Mouse (Mus musculus) spleen, adult 18-20 months (tissue): ENCODE data around the gene 5830473C10Rik.

ENCODE experiments used
- DNase-seq, 2 experiments: peaks; one replicate each; pipeline ENCODE4 v3.0.0; 2022; ENCODE audit warnings: mixed read lengths in 2 of 2

The 5830473C10Rik gene

GRCm38 (mm10) chr5:90560743-90561142 is at the start of gene 5830473C10Rik:
TSS of gene 5830473C10Rik (plus strand) at chr5:90561107.
- no peak for DNase-seq

- no peak for DNase-seq
Observed at GRCm38 (mm10) chr5:90512288-90512955, 48.5 kb upstream of the 5830473C10Rik start.

- DNase-seq = no peak
Observed at GRCm38 (mm10) chr5:90515561-90515960, 45.3 kb upstream of the 5830473C10Rik start.

- DNase-seq = no peak
Observed at GRCm38 (mm10) chr5:90518356-90519100, 42.4 kb upstream of the 5830473C10Rik start, which contains the start of gene Afm. TSS of gene Afm (plus strand) at chr5:90518932.

DNA sequence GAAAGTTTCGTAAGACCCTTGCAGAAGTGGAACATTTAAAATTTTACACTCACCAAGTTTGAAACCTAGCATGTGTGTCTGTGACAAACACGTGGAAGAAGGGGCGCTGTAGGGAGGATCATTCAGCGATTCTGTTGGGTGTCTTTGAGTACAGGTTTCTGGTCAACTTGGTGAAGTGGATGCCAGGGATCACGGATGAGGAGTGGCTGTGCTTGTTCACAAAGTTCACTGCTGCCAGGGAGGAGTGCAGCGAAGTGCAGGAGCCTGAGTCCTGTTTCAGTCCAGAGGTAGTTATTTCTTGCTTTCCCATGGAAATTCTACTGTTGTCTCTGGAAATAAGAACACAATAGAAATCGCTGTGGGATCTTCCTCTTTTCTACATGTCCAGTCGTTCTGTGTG is 9.7 kb upstream of the 5830473C10Rik start:
- no peak for DNase-seq

DNA sequence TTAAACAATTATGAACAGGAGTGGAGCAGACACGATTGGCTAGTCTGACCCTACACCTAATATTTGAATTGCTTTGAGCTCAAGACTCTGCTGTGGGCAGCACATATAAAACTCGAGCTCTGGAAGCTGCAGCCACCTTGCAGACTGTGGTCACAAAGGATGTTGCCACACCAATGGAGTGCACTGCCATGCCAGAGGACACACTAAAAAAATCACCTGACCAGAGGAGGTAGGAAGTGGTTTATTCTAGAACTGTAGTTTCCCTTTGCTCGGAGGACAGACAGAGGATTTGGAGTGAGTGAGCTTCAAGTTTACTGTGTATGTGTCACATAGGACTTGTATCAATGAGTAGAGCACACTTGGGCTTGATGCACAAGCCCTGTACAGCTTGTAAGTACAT is 4.9 kb upstream of the 5830473C10Rik start:
- no peak for DNase-seq

- no peak for DNase-seq
Observed at GRCm38 (mm10) chr5:90561721-90562275, 891 bp downstream of the 5830473C10Rik start.

GRCm38 (mm10) chr5:90562880-90563279 is 2.0 kb downstream of the 5830473C10Rik start:
- DNase-seq = no peak

DNA sequence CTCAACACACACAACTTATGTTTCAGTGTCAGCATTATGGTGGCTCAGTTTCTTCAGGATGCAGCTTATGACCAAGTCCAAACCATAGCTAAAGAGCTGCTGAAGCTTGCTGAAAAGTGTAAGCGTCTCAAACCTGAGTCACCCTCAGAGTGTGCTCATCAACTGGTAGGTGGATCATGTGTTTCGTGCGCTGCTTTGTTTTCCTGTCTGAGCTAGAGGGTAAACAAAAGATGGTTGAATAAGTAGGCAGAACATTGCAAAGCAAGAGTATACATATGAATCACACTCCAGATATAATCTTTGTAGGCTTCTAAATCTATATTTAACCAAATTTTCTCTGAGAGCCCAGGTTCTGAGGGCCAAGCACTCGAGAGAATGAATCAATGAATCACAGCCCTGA is 3.3 kb downstream of the 5830473C10Rik start:
- no peak for DNase-seq

DNA sequence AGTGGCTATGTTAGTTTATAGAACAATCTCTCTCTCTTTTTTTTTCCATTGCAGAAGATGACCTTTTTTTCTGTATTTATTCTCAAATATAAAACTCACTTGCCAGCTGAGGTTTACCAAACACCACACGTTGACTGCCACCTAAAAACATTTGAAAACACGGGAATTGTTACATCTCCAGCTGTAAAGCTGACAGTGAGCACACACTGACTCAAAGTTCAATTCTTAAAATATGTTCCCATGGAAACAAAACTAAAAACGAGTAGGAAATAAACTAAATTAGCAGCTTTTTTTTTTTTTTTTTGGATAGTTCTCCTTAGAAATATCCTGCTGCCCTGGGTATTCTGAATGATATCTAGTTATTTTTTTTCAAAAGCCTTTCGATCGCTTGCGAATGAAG is 4.3 kb downstream of the 5830473C10Rik start:
- DNase-seq = no peak

DNA sequence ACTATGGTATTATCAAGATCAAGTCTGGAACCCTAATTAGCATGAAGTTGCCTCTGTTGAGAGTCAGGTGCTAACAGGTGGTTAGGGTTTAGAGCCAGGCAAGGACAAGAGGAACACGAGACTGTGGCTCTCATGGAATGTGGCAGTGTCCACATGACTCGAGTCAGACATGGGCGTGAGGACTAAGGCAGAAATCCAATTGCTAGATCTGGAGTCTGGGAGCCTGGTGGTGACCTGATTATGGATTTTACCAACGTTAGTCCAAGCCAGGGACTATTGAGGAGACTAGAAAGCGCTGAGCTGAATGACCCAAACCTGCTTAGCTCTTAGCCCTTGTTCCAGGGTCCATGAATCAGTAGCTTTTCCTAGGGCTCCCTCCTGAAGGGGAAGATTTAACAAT is 6.9 kb downstream of the 5830473C10Rik start:
- no peak for DNase-seq

GRCm38 (mm10) chr5:90568338-90568737 is 7.4 kb downstream of the 5830473C10Rik start:
- DNase-seq = no peak

GRCm38 (mm10) chr5:90571216-90571615 is 10.3 kb downstream of the 5830473C10Rik start:
- no peak for DNase-seq

DNA sequence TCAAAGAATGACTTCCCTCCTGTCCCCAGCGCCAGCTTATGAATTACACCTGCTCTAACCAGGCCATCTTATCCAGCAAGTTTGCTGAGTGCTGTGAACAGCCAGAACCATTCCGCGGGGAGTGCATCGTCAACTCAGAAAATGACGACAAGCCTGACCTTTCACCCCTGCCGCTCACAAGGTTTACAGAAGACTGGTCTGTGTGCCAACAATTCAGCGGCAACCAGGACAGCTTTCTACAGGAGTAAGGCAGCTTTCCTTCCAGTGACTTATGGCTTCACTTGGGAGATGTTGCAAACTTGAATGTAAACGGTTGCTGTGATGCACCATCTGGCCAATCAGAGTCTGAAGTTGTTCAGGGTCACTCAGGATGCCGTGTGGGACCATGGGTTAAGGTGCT is 16.8 kb downstream of the 5830473C10Rik start:
- no peak for DNase-seq

- DNase-seq = no peak
Observed at GRCm38 (mm10) chr5:90579556-90579955, 18.6 kb downstream of the 5830473C10Rik start.

- DNase-seq = no peak
Observed at GRCm38 (mm10) chr5:90582179-90582578, 21.3 kb downstream of the 5830473C10Rik start.

DNA sequence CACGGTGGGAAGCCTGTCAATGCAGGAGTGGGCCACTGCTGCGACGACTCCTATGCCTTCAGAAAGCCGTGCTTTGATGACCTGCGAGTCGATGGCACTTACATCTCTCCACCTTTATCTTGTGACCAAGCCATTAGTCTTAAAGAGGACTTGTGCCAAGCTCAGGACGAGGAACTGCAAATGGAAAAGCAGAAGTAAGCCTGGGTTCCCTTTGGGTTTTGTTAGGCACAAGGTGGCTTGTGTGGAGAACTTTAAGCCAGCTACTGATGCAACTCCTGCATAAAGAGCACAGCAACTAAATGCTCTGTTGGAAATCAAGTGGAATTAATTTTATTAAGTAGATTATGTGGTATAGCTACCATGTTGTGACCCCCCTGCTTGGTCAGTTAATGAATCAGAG is 23.9 kb downstream of the 5830473C10Rik start:
- DNase-seq = no peak

GRCm38 (mm10) chr5:90586511-90586910 is 25.6 kb downstream of the 5830473C10Rik start:
- no peak for DNase-seq

GRCm38 (mm10) chr5:90588104-90588503 is 27.2 kb downstream of the 5830473C10Rik start:
- no peak for DNase-seq

GRCm38 (mm10) chr5:90588708-90589595 is 28.0 kb downstream of the 5830473C10Rik start:
- DNase-seq = peak in 1 of 2 experiments; percentile 44

DNA sequence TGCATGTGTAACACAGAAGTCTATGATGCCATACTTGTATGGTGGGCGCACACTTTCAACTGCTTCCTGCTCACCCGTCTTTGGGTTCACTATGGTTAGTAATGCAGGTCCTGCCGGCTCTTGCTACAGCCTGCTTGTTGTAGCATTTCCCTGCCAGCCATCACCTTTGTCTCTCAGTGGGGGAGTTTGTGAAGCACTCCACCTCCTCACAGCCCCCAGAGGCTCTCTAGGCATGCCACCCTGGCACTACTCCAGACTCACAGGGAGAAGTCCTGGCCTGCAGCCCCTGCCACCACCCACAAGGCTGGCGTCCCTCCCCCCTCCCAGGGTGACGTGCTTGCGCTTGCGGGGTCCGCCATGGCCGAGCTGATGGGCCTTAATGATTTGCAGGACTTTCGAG is 29.8 kb downstream of the 5830473C10Rik start:
- DNase-seq = no peak

- DNase-seq = no peak
Observed at GRCm38 (mm10) chr5:90591936-90592335, 31.0 kb downstream of the 5830473C10Rik start.

GRCm38 (mm10) chr5:90594945-90595344 is 34.0 kb downstream of the 5830473C10Rik start:
- no peak for DNase-seq
